Mouse (Mus musculus): ENCODE measurements at regions not wholly inside any gene's neighbourhood (a gene's known extent, or its start where the extent isn't known, plus 50 kb on each side); places are given as distances from the start of the nearest gene placed in this dataset.

GRCm38 (mm10) chr19:25863312-25863711, 191.1 kb downstream of the Dmrt2 start:
- Histone ChIP-seq H3K9me3 (ENCODE audit: control insufficient read depth, low read length) (no peaks in the 10 kb centered on the region), H3K36me3 (ENCODE audit: control insufficient read depth, insufficient read depth, low read length) (no peaks in the 10 kb centered on the region), H3K4me3 (ENCODE audit: low read length) (no peak overlapping the region), H3K27me3 (replicated peaks; ENCODE audit: control insufficient read depth, insufficient read depth, low read length) (no peaks in the 10 kb centered on the region), H3K4me2 (ENCODE audit: low read length) (no peak overlapping the region), H3K4me1 (ENCODE audit: control insufficient read depth, insufficient read depth, low read depth, low read length) (no peaks in the 10 kb centered on the region), H3K9ac (ENCODE audit: low read depth, low read length) (no peak overlapping the region), H3K27ac (ENCODE audit: low read depth, low read length) (no peak overlapping the region)
- WGBS = 85% methylated on average over 1 of the region's 1 CpGs
- no peak for ATAC-seq

- no peak for ATAC-seq
Measured at GRCm38 (mm10) chr19:25906721-25907120, 234.5 kb downstream of the Dmrt2 start.

GRCm38 (mm10) chr19:25922052-25922451, 249.8 kb downstream of the Dmrt2 start:
- Histone ChIP-seq H3K9ac (ENCODE audit: low read depth, low read length) (no peak overlapping the region), H3K4me3 (ENCODE audit: low read length) (no peak overlapping the region), H3K4me2 (ENCODE audit: low read length) (no peak overlapping the region), H3K27me3 (replicated peaks; ENCODE audit: control insufficient read depth, insufficient read depth, low read length) (no peaks in the 10 kb centered on the region), H3K27ac (ENCODE audit: low read depth, low read length) (no peak overlapping the region), H3K36me3 (ENCODE audit: control insufficient read depth, insufficient read depth, low read length) (no peaks in the 10 kb centered on the region), H3K9me3 (ENCODE audit: control insufficient read depth, low read length) (no peaks in the 10 kb centered on the region), H3K4me1 (ENCODE audit: control insufficient read depth, insufficient read depth, low read depth, low read length) (no peaks in the 10 kb centered on the region)
- ATAC-seq = no peak

More at GRCm38 (mm10) chr19:25906721-25907120, 234.5 kb downstream of the Dmrt2 start:
- H3K9ac ChIP-seq (ENCODE audit: low read depth, low read length) = no peak overlapping the region
- H3K4me2 ChIP-seq (ENCODE audit: low read length) = no peak overlapping the region
- no peaks in the 10 kb centered on the region for H3K27me3 ChIP-seq (replicated peaks; ENCODE audit: control insufficient read depth, insufficient read depth, low read length)
- no peaks in the 10 kb centered on the region for H3K36me3 ChIP-seq (ENCODE audit: control insufficient read depth, insufficient read depth, low read length)
- H3K27ac ChIP-seq (ENCODE audit: low read depth, low read length) = no peak overlapping the region
- 94% methylated on average over 4 of the region's 4 CpGs for WGBS
- H3K4me3 ChIP-seq (ENCODE audit: low read length) = no peak overlapping the region
- no peaks in the 10 kb centered on the region for H3K9me3 ChIP-seq (ENCODE audit: control insufficient read depth, low read length)
- H3K4me1 ChIP-seq (ENCODE audit: control insufficient read depth, insufficient read depth, low read depth, low read length) = no peaks in the 10 kb centered on the region

- ATAC-seq = no peak
- Histone ChIP-seq H3K27me3 (replicated peaks; ENCODE audit: control insufficient read depth, insufficient read depth, low read length) (no peaks in the 10 kb centered on the region), H3K27ac (ENCODE audit: low read depth, low read length) (no peak overlapping the region), H3K4me1 (ENCODE audit: control insufficient read depth, insufficient read depth, low read depth, low read length) (no peaks in the 10 kb centered on the region), H3K36me3 (ENCODE audit: control insufficient read depth, insufficient read depth, low read length) (no peaks in the 10 kb centered on the region), H3K4me3 (ENCODE audit: low read length) (no peak overlapping the region), H3K9ac (ENCODE audit: low read depth, low read length) (no peak overlapping the region), H3K9me3 (ENCODE audit: control insufficient read depth, low read length) (no peaks in the 10 kb centered on the region), H3K4me2 (ENCODE audit: low read length) (no peak overlapping the region)
- 92% methylated on average over 1 of the region's 1 CpGs for WGBS
Measured at GRCm38 (mm10) chr19:25922806-25923205, 250.6 kb downstream of the Dmrt2 start.

GRCm38 (mm10) chr19:25923727-25924384, 251.6 kb downstream of the Dmrt2 start:
- no peak for ATAC-seq
- H3K4me2 ChIP-seq (ENCODE audit: low read length) = no peak overlapping the region
- H3K36me3 ChIP-seq (ENCODE audit: control insufficient read depth, insufficient read depth, low read length) = no peaks in the 10 kb centered on the region
- no peaks in the 10 kb centered on the region for H3K27me3 ChIP-seq (replicated peaks; ENCODE audit: control insufficient read depth, insufficient read depth, low read length)
- no peaks in the 10 kb centered on the region for H3K4me1 ChIP-seq (ENCODE audit: control insufficient read depth, insufficient read depth, low read depth, low read length)
- 39% methylated on average over 10 of the region's 10 CpGs for WGBS
- H3K9me3 ChIP-seq (ENCODE audit: control insufficient read depth, low read length) = no peaks in the 10 kb centered on the region
- no peak overlapping the region for H3K9ac ChIP-seq (ENCODE audit: low read depth, low read length)
- no peak overlapping the region for H3K4me3 ChIP-seq (ENCODE audit: low read length)
- no peak overlapping the region for H3K27ac ChIP-seq (ENCODE audit: low read depth, low read length)

GRCm38 (mm10) chr19:25924385-25924769, 252.2 kb downstream of the Dmrt2 start:
- no peak overlapping the region for H3K4me2 ChIP-seq (ENCODE audit: low read length)
- no peak overlapping the region for H3K9ac ChIP-seq (ENCODE audit: low read depth, low read length)
- no peaks in the 10 kb centered on the region for H3K27me3 ChIP-seq (replicated peaks; ENCODE audit: control insufficient read depth, insufficient read depth, low read length)
- H3K9me3 ChIP-seq (ENCODE audit: control insufficient read depth, low read length) = no peaks in the 10 kb centered on the region
- no peak overlapping the region for H3K27ac ChIP-seq (ENCODE audit: low read depth, low read length)
- 36% methylated on average over 5 of the region's 5 CpGs for WGBS
- H3K4me3 ChIP-seq (ENCODE audit: low read length) = no peak overlapping the region
- H3K36me3 ChIP-seq (ENCODE audit: control insufficient read depth, insufficient read depth, low read length) = no peaks in the 10 kb centered on the region
- H3K4me1 ChIP-seq (ENCODE audit: control insufficient read depth, insufficient read depth, low read depth, low read length) = no peaks in the 10 kb centered on the region
- ATAC-seq = no peak

GRCm38 (mm10) chr19:25927220-25927619, 255.0 kb downstream of the Dmrt2 start:
- Histone ChIP-seq H3K9ac (ENCODE audit: low read depth, low read length) (no peak overlapping the region), H3K4me1 (ENCODE audit: control insufficient read depth, insufficient read depth, low read depth, low read length) (no peaks in the 10 kb centered on the region), H3K27me3 (replicated peaks; ENCODE audit: control insufficient read depth, insufficient read depth, low read length) (no peaks in the 10 kb centered on the region), H3K9me3 (ENCODE audit: control insufficient read depth, low read length) (no peaks in the 10 kb centered on the region), H3K27ac (ENCODE audit: low read depth, low read length) (no peak overlapping the region), H3K36me3 (ENCODE audit: control insufficient read depth, insufficient read depth, low read length) (no peaks in the 10 kb centered on the region), H3K4me3 (ENCODE audit: low read length) (no peak overlapping the region), H3K4me2 (ENCODE audit: low read length) (no peak overlapping the region)
- WGBS = 81% methylated on average over 9 of the region's 9 CpGs
- no peak for ATAC-seq

- Histone ChIP-seq H3K27ac (ENCODE audit: low read depth, low read length) (no peak overlapping the region), H3K36me3 (ENCODE audit: control insufficient read depth, insufficient read depth, low read length) (no peaks in the 10 kb centered on the region), H3K27me3 (replicated peaks; ENCODE audit: control insufficient read depth, insufficient read depth, low read length) (no peaks in the 10 kb centered on the region), H3K4me2 (ENCODE audit: low read length) (no peak overlapping the region), H3K4me1 (ENCODE audit: control insufficient read depth, insufficient read depth, low read depth, low read length) (no peaks in the 10 kb centered on the region), H3K4me3 (ENCODE audit: low read length) (no peak overlapping the region), H3K9ac (ENCODE audit: low read depth, low read length) (no peak overlapping the region), H3K9me3 (ENCODE audit: control insufficient read depth, low read length) (no peaks in the 10 kb centered on the region)
- ATAC-seq = no peak
- 69% methylated on average over 9 of the region's 9 CpGs for WGBS
Measured at GRCm38 (mm10) chr19:25937343-25937742, 265.1 kb downstream of the Dmrt2 start.

- no peak overlapping the region for H3K27ac ChIP-seq (ENCODE audit: low read depth, low read length)
- H3K4me2 ChIP-seq (ENCODE audit: low read length) = no peak overlapping the region
- no peaks in the 10 kb centered on the region for H3K9me3 ChIP-seq (ENCODE audit: control insufficient read depth, low read length)
- no peaks in the 10 kb centered on the region for H3K27me3 ChIP-seq (replicated peaks; ENCODE audit: control insufficient read depth, insufficient read depth, low read length)
- 72% methylated on average over 5 of the region's 5 CpGs for WGBS
- H3K9ac ChIP-seq (ENCODE audit: low read depth, low read length) = no peak overlapping the region
- H3K4me1 ChIP-seq (ENCODE audit: control insufficient read depth, insufficient read depth, low read depth, low read length) = no peaks in the 10 kb centered on the region
- no peak overlapping the region for H3K4me3 ChIP-seq (ENCODE audit: low read length)
- no peaks in the 10 kb centered on the region for H3K36me3 ChIP-seq (ENCODE audit: control insufficient read depth, insufficient read depth, low read length)
- ATAC-seq = no peak
Measured at GRCm38 (mm10) chr19:25971210-25971609, 299.0 kb downstream of the Dmrt2 start.

GRCm38 (mm10) chr19:25975202-25975601, 303.0 kb downstream of the Dmrt2 start:
- H3K4me2 ChIP-seq (ENCODE audit: low read length) = no peak overlapping the region
- no peak overlapping the region for H3K27ac ChIP-seq (ENCODE audit: low read depth, low read length)
- H3K9me3 ChIP-seq (ENCODE audit: control insufficient read depth, low read length) = no peaks in the 10 kb centered on the region
- no peak for ATAC-seq
- no peak overlapping the region for H3K9ac ChIP-seq (ENCODE audit: low read depth, low read length)
- H3K36me3 ChIP-seq (ENCODE audit: control insufficient read depth, insufficient read depth, low read length) = no peaks in the 10 kb centered on the region
- H3K4me3 ChIP-seq (ENCODE audit: low read length) = no peak overlapping the region
- H3K4me1 ChIP-seq (ENCODE audit: control insufficient read depth, insufficient read depth, low read depth, low read length) = no peaks in the 10 kb centered on the region
- H3K27me3 ChIP-seq (replicated peaks; ENCODE audit: control insufficient read depth, insufficient read depth, low read length) = no peaks in the 10 kb centered on the region

Data from hindbrain, embryonic 16.5 days (tissue).